ENCODE assay signal across 9 mouse cellular contexts in the genomic region with DNA sequence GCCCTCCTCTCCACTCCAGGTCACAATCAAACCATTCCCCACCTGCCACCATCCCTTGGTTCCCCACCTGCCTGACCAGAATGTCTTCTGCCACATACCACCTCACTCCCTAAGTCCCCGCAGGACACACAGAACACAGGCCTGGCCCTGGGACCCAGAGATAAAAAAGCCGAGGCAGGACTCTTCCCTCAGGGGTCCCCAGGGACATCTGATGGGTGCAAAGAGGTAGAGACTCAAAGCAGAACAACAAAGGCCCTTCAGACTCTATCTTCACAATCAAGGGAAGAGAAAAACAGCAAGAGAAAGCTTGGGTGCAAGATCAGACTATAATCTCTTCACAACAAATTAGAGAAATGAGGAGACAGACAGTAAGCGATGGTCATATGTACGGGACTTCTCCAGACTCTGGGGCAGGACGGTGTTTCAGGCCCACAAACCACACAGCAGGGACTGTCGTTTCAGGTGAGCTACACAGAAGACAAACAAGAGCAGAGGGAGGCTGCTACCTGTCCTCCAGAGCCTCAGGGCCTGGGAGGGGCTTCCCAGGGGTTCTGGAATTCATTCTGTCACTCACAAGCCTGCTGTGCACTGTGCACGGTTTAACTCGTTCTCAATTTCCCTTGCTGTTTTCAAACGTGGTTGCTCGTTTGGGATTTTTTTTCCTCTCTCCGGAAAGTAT. TPM values are rescaled to one million over a fixed set of nuclear protein-coding genes. Genes with fewer than 3 reads are reported as not detected.
DNase-seq lines count a peak whose midpoint lies in the region; ATAC-seq and TF ChIP-seq lines count a peak whose summit lies in the region.
"Had no signal": no experiment of that assay in that cellular context is flagged by ENCODE, and none has a peak within 500 bp of the region (broad histone marks: within the 10 kb centered on the region; RNA-seq: fewer than 3 reads in every experiment).

No protein-coding gene starts in this region.

- H3K4me2 ChIP-seq in heart, embryonic 13.5 days, result peak overlapping the region; percentile 100

- peaks cover 37% of the 10 kb centered on the region for H3K79me2 ChIP-seq in MEL (ENCODE audit: control insufficient read depth, insufficient read depth, low read length, poor library complexity)

- no peak; a peak in 1 of 4 replicates for TF ChIP-seq POLR2A in MEL (IDR thresholded peaks at IDR 0.05; ENCODE audit: control insufficient read depth in 1 of 2, insufficient read depth in 1 of 2, low read depth in 1 of 2, low read length in 2 of 2, poor library complexity in 1 of 2)
- no peak for TF ChIP-seq POLR2A in cerebellum, adult 2 months (IDR thresholded peaks at IDR 0.05; ENCODE audit: borderline replicate concordance, insufficient read depth, low read length)

- H3K4me3 ChIP-seq in heart, embryonic 13.5 days, result peak overlapping the region; percentile 76
- H3K4me3 ChIP-seq in MEL (ENCODE audit: control insufficient read depth in 1 of 2, insufficient read depth in 1 of 2, low read depth in 2 of 2, low read length in 2 of 2), result peak overlapping the region; percentile 66 to 87
- peak overlapping the region; percentile 72 for H3K4me3 ChIP-seq in midbrain, embryonic 10.5 days
- no peak overlapping the region for H3K4me3 ChIP-seq in cerebellum, adult 2 months (replicated peaks; ENCODE audit: insufficient read depth, low read depth, low read length)

- TF ChIP-seq CTCF in MEL (IDR thresholded peaks at IDR 0.05 in 2 of 3, conservative IDR thresholded peaks at IDR 0.05 in 1 of 3; ENCODE audit: control insufficient read depth in 1 of 3, insufficient read depth in 1 of 3, low read depth in 2 of 3, low read length in 3 of 3, poor library complexity in 1 of 3, severe bottlenecking in 1 of 3), result no peak
- TF ChIP-seq CTCF in cerebellum, adult 2 months (IDR thresholded peaks at IDR 0.05; ENCODE audit: borderline replicate concordance, insufficient read depth, low read depth, low read length), result no peak

- intact Hi-C loops in heart, postnatal 36 days (cut with DNase I), result no loop called here

- no peak for DNase-seq in heart, postnatal 36 days
- peak; percentile 37 for DNase-seq in MEL (ENCODE audit: low read depth, low spot score)
- DNase-seq in midbrain, embryonic 10.5 days (ENCODE audit: low spot score), result peak; percentile 25
- no peak for DNase-seq in gastrocnemius, adult 8-10 months (ENCODE audit: low spot score in 2 of 2)
- no peak for DNase-seq in cerebellum, adult 2 months
- DNase-seq: right cerebral cortex, postnatal 4 days had no signal

- peak overlapping the region; percentile 84 for H3K9ac ChIP-seq in heart, embryonic 13.5 days
- peak overlapping the region; percentile 68 for H3K9ac ChIP-seq in MEL (ENCODE audit: control insufficient read depth, low read depth, low read length, poor library complexity, severe bottlenecking)

- H3K27me3 ChIP-seq in heart, embryonic 13.5 days (replicated peaks), result peaks cover 60% of the 10 kb centered on the region
- H3K27me3 ChIP-seq in MEL (ENCODE audit: control insufficient read depth in 1 of 2, insufficient read depth in 2 of 2, low read length in 2 of 2), result no peaks in the 10 kb centered on the region
- H3K27me3 ChIP-seq in midbrain, embryonic 10.5 days (ENCODE audit: low read depth, poor library complexity, severe bottlenecking), result peaks cover 81% of the 10 kb centered on the region
- peaks cover 1% of the 10 kb centered on the region; the same call in 1 of the 2 replicates for H3K27me3 ChIP-seq in cerebellum, adult 2 months (ENCODE audit: control insufficient read depth, insufficient read depth, low read length)

- WGBS in heart, embryonic 13.5 days, result 33% methylated on average over 11 of the region's 11 CpGs
- 15% methylated on average over 11 of the region's 11 CpGs for WGBS in midbrain, embryonic 10.5 days
- 56% methylated on average over 11 of the region's 11 CpGs for WGBS in cerebellum, adult 2 months

- no peak for TF ChIP-seq RAD21 in MEL (IDR thresholded peaks at IDR 0.05; ENCODE audit: low read depth, low read length)

- no peak overlapping the region for H3K27ac ChIP-seq in heart, embryonic 13.5 days (replicated peaks)
- H3K27ac ChIP-seq in MEL (ENCODE audit: control insufficient read depth, low read depth, low read length), result peak overlapping the region; percentile 11; the same call in 1 of the 2 replicates
- no peak overlapping the region for H3K27ac ChIP-seq in midbrain, embryonic 10.5 days (replicated peaks)
- no peak overlapping the region for H3K27ac ChIP-seq in cerebellum, adult 2 months (ENCODE audit: insufficient read depth, low read length)

- TF ChIP-seq EP300 in MEL (IDR thresholded peaks at IDR 0.05; ENCODE audit: low read depth in 1 of 2, low read length in 2 of 2), result no peak

- ATAC-seq in heart, embryonic 13.5 days (ENCODE audit: extremely low read depth, insufficient number of reproducible peaks, low FRiP score, low TSS enrichment), result no peak
- peak; percentile 6; a peak in 1 of 4 replicates for ATAC-seq in hematopoietic stem cell, adult 5-6 weeks (replicated peaks in 1 of 2; ENCODE audit: insufficient read depth in 1 of 2, low FRiP score in 2 of 2, low TSS enrichment in 1 of 2, low read depth in 1 of 2, poor library complexity in 2 of 2, severe bottlenecking in 2 of 2)
- no peak for ATAC-seq in monocyte, adult 5-6 weeks (replicated peaks; ENCODE audit: insufficient number of reproducible peaks, low FRiP score, low TSS enrichment, poor library complexity, severe bottlenecking)

- H3K9me3 ChIP-seq in heart, embryonic 13.5 days, result no peaks in the 10 kb centered on the region
- H3K9me3 ChIP-seq in MEL (replicated peaks; ENCODE audit: insufficient read depth, low read length), result no peaks in the 10 kb centered on the region
- no peaks in the 10 kb centered on the region for H3K9me3 ChIP-seq in midbrain, embryonic 10.5 days (replicated peaks)

- no peaks in the 10 kb centered on the region for H3K36me3 ChIP-seq in heart, embryonic 13.5 days
- H3K36me3 ChIP-seq in MEL (ENCODE audit: control insufficient read depth in 1 of 2, insufficient read depth in 2 of 2, low read length in 2 of 2), result peaks cover 0 to 30% of the 10 kb centered on the region in 2 experiments; a peak in 3 of 4 replicates
- H3K36me3 ChIP-seq in midbrain, embryonic 10.5 days, result no peaks in the 10 kb centered on the region

- peaks cover 33% of the 10 kb centered on the region for H3K4me1 ChIP-seq in heart, embryonic 13.5 days
- H3K4me1 ChIP-seq in MEL (ENCODE audit: control insufficient read depth in 1 of 2, insufficient read depth in 2 of 2, low read length in 2 of 2), result peaks cover 3 to 42% of the 10 kb centered on the region in 2 experiments; a peak in 3 of 4 replicates
- H3K4me1 ChIP-seq in midbrain, embryonic 10.5 days, result peaks cover 42% of the 10 kb centered on the region
- H3K4me1 ChIP-seq in cerebellum, adult 2 months (ENCODE audit: control insufficient read depth, insufficient read depth, low read length), result no peaks in the 10 kb centered on the region

TF ChIP-seq in MEL, 35 proteins besides CTCF, POLR2A, EP300 and RAD21:
- 0 out of 2 replicates have a peak, but pooled peaks have one; percentile 21 for TF ChIP-seq ETS1 (IDR thresholded peaks at IDR 0.05; ENCODE audit: low read depth, low read length)
- TF ChIP-seq GATA1 (IDR thresholded peaks at IDR 0.05; ENCODE audit: low read depth, low read length), result no peak

RNA-seq across cellular contexts. Expression of gene Ankrd33b, which starts 2.3 kb away (rescaled TPM):
- polyA plus RNA-seq in heart, embryonic 13.5 days (2015; fragmentation: Nextera tagmentation; extraction: Ambion mirVana), result 1.8 and 2.1 TPM in 2 replicates
- 10 to 100 TPM; 22.9 to 32.0 TPM for total RNA-seq in heart, postnatal 36 days (2021)
- 12.0 and 16.1 TPM in 2 replicates for total RNA-seq in MEL (2012; rRNA removed)
- polyA plus RNA-seq in MEL (2012; ENCODE audit: insufficient read depth in 1 of 2, insufficient read length in 2 of 2, low read depth in 1 of 2, low replicate concordance in 2 of 2, missing spikeins in 1 of 2), result 10 to 100 TPM in 1 of 2 experiments, not detected in 1; 11.1 TPM
- total RNA-seq in hematopoietic stem cell, adult 5-6 weeks (2017), result 7.3 and 7.4 TPM in 2 replicates
- polyA plus RNA-seq in midbrain, embryonic 10.5 days (2016; fragmentation: Nextera tagmentation; extraction: Ambion mirVana), result 0.56 and 0.77 TPM in 2 replicates
- 10 to 100 TPM; 11.5 to 18.8 (median 16.5) TPM for total RNA-seq in gastrocnemius, adult 8-10 months (2022)
- total RNA-seq in monocyte, adult 5-6 weeks (2017), result 0.97 to 11.6 TPM (median 9.1 TPM) in 3 replicates
- 3.5 and 4.0 TPM in 2 replicates for polyA plus RNA-seq in cerebellum, adult 2 months (2012; rRNA removed)

Comparison
In these comparisons a context has a peak if more than half of its experiments do, and no peak if none do; other contexts are left out.
1. ATAC-seq: peak in hematopoietic stem cell, adult 5-6 weeks (2 of 2); none in heart, embryonic 13.5 days (single experiment) and monocyte, adult 5-6 weeks (single experiment).
2. DNase-seq: peak in MEL (single experiment) and midbrain, embryonic 10.5 days (single experiment); none in heart, postnatal 36 days (0 of 2), gastrocnemius, adult 8-10 months (0 of 2) and cerebellum, adult 2 months (0 of 2).